Mouse (Mus musculus): ENCODE results near the gene Xpo4. TPM values are rescaled to one million over a fixed set of nuclear protein-coding genes. Genes with fewer than 3 reads are reported as not detected.
"Not testable (repeated sequence)": the region's sequence is repeated elsewhere in the genome, so short reads cannot be mapped to it uniquely, and the experiment has no call there.

Xpo4 gene
- polyA plus RNA-seq, 1 experiment from 2014 or later, result 19.2 TPM

DNA sequence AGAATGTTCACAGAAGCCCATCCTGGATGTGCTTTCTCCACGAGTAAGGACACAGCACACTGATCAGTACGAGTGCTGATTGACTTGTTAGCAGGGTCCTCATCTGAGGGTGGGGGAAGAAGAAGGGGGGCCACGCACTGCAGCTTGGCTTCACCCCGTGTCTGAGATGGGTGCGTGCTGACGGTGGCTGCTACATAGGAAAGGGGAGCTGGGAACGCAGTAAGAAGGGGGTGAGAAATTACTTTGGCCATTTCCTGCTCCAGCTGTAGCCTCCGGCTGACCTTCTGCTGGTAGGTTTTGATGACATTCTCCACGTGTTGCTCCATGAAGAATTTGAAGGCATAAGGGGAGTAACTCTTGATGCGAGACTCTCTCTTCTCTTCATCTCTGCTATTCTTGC lies 33.8 kb upstream of the Xpo4 start:
- H3K9ac ChIP-seq, result no peak overlapping the region
- peaks cover 82% of the 10 kb centered on the region for H3K36me3 ChIP-seq
- WGBS, result 84% methylated on average over 10 of the region's 10 CpGs
- H3K9me3 ChIP-seq (replicated peaks), result no peaks in the 10 kb centered on the region; the same call in 1 of the 2 replicates
- H3K27ac ChIP-seq (ENCODE audit: poor library complexity, severe bottlenecking), result no peak overlapping the region
- no peaks in the 10 kb centered on the region for H3K4me1 ChIP-seq (replicated peaks)
- H3K27me3 ChIP-seq (replicated peaks), result no peaks in the 10 kb centered on the region
- no peak for ATAC-seq (ENCODE audit: insufficient number of reproducible peaks, low FRiP score)
- no peak overlapping the region for H3K4me2 ChIP-seq
- H3K4me3 ChIP-seq, result no peak overlapping the region

DNA sequence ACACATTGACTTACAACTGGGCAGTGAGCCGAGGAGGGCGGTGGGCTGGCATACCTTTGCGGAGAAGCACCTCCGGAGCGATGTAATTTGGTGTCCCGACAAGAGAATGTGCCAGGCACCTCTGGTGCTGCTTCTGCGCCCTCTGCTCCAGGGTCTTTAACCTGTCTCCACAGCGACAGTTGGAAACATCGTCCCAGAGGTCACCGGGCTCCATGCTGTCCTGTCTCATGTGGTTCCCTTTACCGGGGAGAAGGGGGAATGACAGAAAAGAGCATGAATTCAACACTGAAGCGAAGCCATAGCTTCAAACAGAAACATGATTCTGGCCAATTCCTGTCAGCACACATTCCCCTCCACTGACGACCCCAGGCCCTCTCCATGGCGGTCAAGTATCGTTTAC lies 30.8 kb upstream of the Xpo4 start:
- no peak for ATAC-seq (ENCODE audit: insufficient number of reproducible peaks, low FRiP score)
- Histone ChIP-seq H3K4me2 (no peak overlapping the region), H3K4me3 (no peak overlapping the region), H3K9me3 (replicated peaks) (no peaks in the 10 kb centered on the region; the same call in 1 of the 2 replicates), H3K36me3 (peaks cover 82% of the 10 kb centered on the region), H3K27me3 (replicated peaks) (no peaks in the 10 kb centered on the region), H3K27ac (ENCODE audit: poor library complexity, severe bottlenecking) (no peak overlapping the region), H3K4me1 (replicated peaks) (no peaks in the 10 kb centered on the region), H3K9ac (no peak overlapping the region)
- 93% methylated on average over 15 of the region's 15 CpGs for WGBS

DNA sequence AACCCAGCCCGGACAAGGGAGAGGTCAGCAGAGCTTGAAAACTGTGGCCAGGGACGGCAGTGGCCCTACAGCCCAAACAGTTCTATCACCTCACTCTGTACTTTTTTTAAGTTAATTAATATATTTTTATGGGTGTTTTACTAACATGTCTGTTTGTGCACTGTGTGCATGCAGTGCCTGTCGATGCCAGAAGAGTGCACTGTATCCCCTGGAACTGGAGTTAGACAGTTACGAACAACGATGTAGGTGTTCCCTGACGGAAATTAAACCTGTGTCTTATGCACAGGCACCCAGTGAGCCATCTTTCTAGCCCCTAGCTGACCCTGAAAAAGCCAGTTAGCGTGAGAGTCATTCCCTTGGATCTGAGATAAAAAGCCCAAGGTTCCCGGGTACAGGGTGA lies 30.3 kb upstream of the Xpo4 start:
- Histone ChIP-seq H3K27ac (ENCODE audit: poor library complexity, severe bottlenecking) (no peak overlapping the region), H3K9ac (no peak overlapping the region), H3K36me3 (peaks cover 86% of the 10 kb centered on the region), H3K9me3 (replicated peaks) (no peaks in the 10 kb centered on the region; the same call in 1 of the 2 replicates), H3K4me2 (no peak overlapping the region), H3K27me3 (replicated peaks) (no peaks in the 10 kb centered on the region), H3K4me1 (replicated peaks) (no peaks in the 10 kb centered on the region), H3K4me3 (no peak overlapping the region)
- WGBS, result 88% methylated on average over 8 of the region's 8 CpGs
- no peak for ATAC-seq (ENCODE audit: insufficient number of reproducible peaks, low FRiP score)

DNA sequence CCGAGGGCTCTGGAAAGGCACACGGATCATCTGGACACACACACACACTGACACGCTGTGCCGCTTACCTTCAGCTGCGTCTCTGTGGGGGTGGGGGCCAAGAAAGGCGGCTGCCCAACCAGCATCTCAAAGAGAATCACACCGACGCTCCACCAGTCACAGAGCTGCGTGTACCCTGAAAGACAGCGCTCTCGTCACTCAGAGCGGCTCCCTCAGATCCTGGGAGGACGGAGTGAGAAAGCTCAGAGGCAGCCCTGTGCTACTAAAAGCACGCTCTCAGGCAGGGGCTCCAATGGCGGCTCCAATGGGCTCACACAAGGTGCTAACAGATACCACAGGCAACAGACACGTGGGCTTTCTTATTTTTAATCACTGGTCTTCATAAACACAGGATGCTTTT lies 29.0 kb upstream of the Xpo4 start:
- Histone ChIP-seq H3K9ac (no peak overlapping the region), H3K9me3 (replicated peaks) (no peaks in the 10 kb centered on the region; the same call in 1 of the 2 replicates), H3K4me1 (replicated peaks) (no peaks in the 10 kb centered on the region), H3K4me3 (no peak overlapping the region), H3K36me3 (peaks cover 80% of the 10 kb centered on the region), H3K27me3 (replicated peaks) (no peaks in the 10 kb centered on the region), H3K4me2 (no peak overlapping the region), H3K27ac (ENCODE audit: poor library complexity, severe bottlenecking) (no peak overlapping the region)
- WGBS, result 82% methylated on average over 16 of the region's 16 CpGs
- no peak for ATAC-seq (ENCODE audit: insufficient number of reproducible peaks, low FRiP score)

DNA sequence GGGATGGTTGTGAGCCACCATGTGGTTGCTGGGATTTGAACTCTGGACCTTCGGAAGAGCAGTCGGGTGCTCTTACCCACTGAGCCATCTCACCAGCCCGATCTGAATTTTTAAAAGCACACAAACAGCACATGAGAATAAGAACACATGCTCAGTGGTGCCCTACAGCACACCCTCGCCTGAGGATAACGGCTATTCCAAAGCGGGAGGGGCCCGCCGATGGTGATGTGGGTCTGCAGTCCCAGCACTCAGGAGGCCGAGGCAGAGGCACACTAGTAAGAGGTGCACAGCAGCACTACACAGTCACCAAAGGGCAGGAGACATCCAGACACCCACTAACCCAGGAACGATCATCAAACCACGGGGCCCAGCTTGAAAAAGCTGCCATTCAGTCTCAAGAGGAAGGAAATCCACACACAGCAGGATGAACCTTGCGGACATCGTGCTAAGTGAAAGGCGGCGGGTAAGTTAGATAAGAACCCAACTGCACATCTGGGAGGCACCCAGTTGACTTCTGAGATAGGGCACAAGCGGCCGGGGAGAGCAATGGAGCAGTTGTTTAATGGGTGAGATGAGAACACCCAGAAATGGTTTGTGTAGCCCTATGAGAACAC lies 27.4 kb upstream of the Xpo4 start:
- Histone ChIP-seq H3K4me2 (no peak overlapping the region), H3K27me3 (replicated peaks) (no peaks in the 10 kb centered on the region), H3K9ac (no peak overlapping the region), H3K9me3 (replicated peaks) (no peaks in the 10 kb centered on the region; the same call in 1 of the 2 replicates), H3K36me3 (peaks cover 81% of the 10 kb centered on the region), H3K4me1 (replicated peaks) (no peaks in the 10 kb centered on the region), H3K27ac (ENCODE audit: poor library complexity, severe bottlenecking) (no peak overlapping the region), H3K4me3 (no peak overlapping the region)
- WGBS, result 80% methylated on average over 17 of the region's 17 CpGs
- ATAC-seq (ENCODE audit: insufficient number of reproducible peaks, low FRiP score), result no peak

DNA sequence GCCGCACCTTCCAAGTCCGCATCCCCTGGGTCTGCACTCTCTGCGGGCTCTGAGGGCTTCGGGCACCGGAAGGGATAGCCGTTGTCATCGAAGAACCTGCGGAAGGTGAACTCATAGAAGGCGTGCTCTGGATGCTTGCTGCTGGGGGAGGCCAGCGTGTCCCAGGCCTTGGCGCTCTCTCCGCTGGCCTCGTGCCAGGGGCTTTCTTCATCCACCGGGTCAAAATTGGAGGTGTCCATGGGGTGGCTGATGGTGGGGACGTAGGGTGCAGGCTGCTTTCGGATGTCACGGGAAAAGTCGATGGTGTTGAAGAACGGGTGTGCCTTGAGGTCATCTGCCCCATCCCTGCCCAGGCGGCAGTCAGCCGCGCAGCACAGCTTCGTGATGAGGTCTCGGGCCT lies 26.1 kb upstream of the Xpo4 start:
- H3K36me3 ChIP-seq, result peaks cover 70% of the 10 kb centered on the region
- H3K4me2 ChIP-seq, result no peak overlapping the region
- 94% methylated on average over 24 of the region's 24 CpGs for WGBS
- no peak for ATAC-seq (ENCODE audit: insufficient number of reproducible peaks, low FRiP score)
- H3K27me3 ChIP-seq (replicated peaks), result no peaks in the 10 kb centered on the region
- no peaks in the 10 kb centered on the region for H3K9me3 ChIP-seq (replicated peaks)
- H3K9ac ChIP-seq, result no peak overlapping the region
- no peaks in the 10 kb centered on the region for H3K4me1 ChIP-seq (replicated peaks)
- H3K4me3 ChIP-seq, result no peak overlapping the region
- no peak overlapping the region for H3K27ac ChIP-seq (ENCODE audit: poor library complexity, severe bottlenecking)

DNA sequence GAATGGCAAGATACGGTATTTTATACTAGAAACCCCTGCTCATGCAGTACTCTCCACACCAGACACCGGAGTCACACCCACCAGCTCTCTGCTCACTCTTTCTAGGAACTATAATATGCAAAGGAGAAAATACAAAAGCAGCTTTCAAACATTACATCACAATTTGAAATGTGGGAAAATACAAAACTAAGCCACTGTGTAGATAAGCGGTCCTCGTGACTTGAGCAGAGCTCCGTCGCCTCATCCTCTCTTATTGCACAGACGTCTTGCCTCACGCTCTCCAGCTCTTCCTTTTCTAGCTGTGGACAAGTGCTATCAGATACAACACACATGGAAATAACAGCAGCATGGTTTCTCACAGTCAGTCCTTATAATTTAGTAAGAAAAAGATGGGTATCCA lies 25.5 kb upstream of the Xpo4 start:
- Histone ChIP-seq H3K4me1 (replicated peaks) (no peaks in the 10 kb centered on the region), H3K9ac (no peak overlapping the region)
- WGBS, result 75% methylated on average over 8 of the region's 8 CpGs

DNA sequence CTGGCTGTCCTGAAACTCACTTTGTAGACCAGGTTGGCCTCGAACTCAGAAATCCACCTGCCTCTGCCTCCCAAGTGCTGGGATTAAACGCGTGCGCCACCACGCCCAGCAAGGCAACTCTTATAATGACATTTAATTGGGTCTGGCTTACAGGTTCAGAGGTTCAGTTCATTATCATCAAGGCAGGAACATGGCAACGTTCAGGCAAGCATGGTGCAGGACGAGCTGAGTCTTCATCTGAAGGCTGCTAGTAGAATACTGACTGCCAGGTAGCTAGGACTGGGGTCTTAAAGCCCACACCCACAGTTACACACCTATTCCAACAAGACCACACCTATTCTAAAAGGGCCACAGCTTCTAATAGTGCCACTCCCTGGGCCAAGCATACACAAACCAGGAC lies 22.8 kb upstream of the Xpo4 start:
- ATAC-seq (ENCODE audit: insufficient number of reproducible peaks, low FRiP score); H3K4me2 ChIP-seq; H3K27ac ChIP-seq (ENCODE audit: poor library complexity, severe bottlenecking); H3K27me3 ChIP-seq (replicated peaks); H3K4me1 ChIP-seq (replicated peaks); H3K9ac ChIP-seq; H3K4me3 ChIP-seq; H3K9me3 ChIP-seq (replicated peaks): not testable (repeated sequence)
- H3K36me3 ChIP-seq, result peaks cover 40% of the 10 kb centered on the region
- 91% methylated on average over 7 of the region's 7 CpGs for WGBS

More for the DNA sequence above, 25.5 kb upstream of the Xpo4 start:
- H3K4me3 ChIP-seq, result no peak overlapping the region
- no peaks in the 10 kb centered on the region for H3K9me3 ChIP-seq (replicated peaks)
- no peaks in the 10 kb centered on the region for H3K27me3 ChIP-seq (replicated peaks)
- no peak overlapping the region for H3K4me2 ChIP-seq
- H3K36me3 ChIP-seq, result peaks cover 63% of the 10 kb centered on the region
- H3K27ac ChIP-seq (ENCODE audit: poor library complexity, severe bottlenecking), result no peak overlapping the region
- ATAC-seq (ENCODE audit: insufficient number of reproducible peaks, low FRiP score), result no peak

DNA sequence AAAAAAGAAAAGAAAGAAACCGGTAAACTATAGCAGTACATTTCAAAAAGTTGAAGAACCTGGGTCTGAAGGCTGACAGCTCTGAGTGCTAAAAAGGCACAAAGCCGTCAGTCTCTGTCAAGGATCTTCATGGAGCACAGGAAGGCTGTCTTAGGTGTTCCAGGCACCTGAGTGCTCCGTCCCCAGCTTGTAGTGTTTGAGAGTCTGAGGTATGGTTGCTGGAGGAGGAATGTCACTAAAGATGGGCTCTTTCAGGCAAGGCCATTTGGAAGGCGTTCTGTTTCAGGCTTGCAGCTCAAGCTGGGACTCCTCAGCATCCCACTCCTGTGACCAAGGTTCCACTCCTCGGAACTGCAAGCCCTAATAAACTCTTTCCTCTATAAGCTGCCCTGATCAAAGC lies 22.2 kb upstream of the Xpo4 start:
- Histone ChIP-seq H3K9me3 (replicated peaks) (no peaks in the 10 kb centered on the region), H3K27me3 (replicated peaks) (no peaks in the 10 kb centered on the region), H3K4me2 (no peak overlapping the region), H3K4me1 (replicated peaks) (no peaks in the 10 kb centered on the region), H3K27ac (ENCODE audit: poor library complexity, severe bottlenecking) (no peak overlapping the region), H3K4me3 (no peak overlapping the region), H3K36me3 (peaks cover 35% of the 10 kb centered on the region), H3K9ac (no peak overlapping the region)
- ATAC-seq (ENCODE audit: insufficient number of reproducible peaks, low FRiP score), result no peak
- 73% methylated on average over 5 of the region's 5 CpGs for WGBS

DNA sequence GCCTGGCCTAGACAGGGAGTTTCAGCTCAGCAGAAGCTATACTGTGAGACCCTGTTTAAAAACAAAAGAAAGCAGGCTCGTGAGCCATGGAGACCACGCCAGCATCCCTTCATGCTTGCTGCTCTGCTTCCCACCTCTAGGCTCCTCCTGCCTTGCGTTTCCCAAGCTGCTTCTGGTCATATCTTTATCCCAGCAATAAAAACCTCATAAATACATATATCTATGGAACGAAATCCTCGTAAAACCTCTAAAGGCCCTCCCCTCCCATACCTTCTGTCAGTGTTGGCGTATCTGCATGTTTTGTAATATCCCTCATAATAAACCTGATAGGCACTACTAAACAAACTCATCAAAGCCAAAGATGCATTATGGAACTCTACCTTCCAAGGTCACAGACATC lies 21.4 kb upstream of the Xpo4 start:
- 88% methylated on average over 6 of the region's 6 CpGs for WGBS
- H3K4me1 ChIP-seq (replicated peaks), result no peaks in the 10 kb centered on the region

DNA sequence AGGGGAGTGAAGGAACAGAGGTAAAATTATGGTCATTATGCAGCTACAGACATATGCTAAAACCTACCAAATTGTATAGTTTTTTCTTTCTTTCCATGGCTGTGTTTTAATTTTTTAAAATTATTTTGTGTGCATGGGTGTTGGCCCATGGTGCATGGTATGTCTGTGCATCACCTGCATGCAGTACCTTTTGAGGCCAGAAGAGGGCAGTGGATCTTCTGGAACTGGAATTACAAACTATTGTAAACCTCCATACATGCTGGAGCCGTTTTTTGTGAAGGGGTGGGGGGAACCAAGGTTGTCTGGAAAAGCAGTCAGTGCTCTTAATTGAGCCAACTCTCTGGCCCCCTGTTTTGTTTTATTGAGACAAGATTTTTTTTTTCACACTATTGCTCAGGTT lies 19.3 kb upstream of the Xpo4 start:
- Histone ChIP-seq H3K36me3 (peaks cover 13% of the 10 kb centered on the region), H3K4me3 (no peak overlapping the region), H3K9ac (no peak overlapping the region), H3K27me3 (replicated peaks) (no peaks in the 10 kb centered on the region), H3K9me3 (replicated peaks) (no peaks in the 10 kb centered on the region), H3K4me1 (replicated peaks) (no peaks in the 10 kb centered on the region), H3K4me2 (no peak overlapping the region), H3K27ac (ENCODE audit: poor library complexity, severe bottlenecking) (no peak overlapping the region)
- WGBS, result 12% methylated on average over 1 of the region's 1 CpGs
- ATAC-seq (ENCODE audit: insufficient number of reproducible peaks, low FRiP score), result no peak

More for the DNA sequence above, 21.4 kb upstream of the Xpo4 start:
- no peak overlapping the region for H3K27ac ChIP-seq (ENCODE audit: poor library complexity, severe bottlenecking)
- H3K4me3 ChIP-seq, result no peak overlapping the region
- H3K27me3 ChIP-seq (replicated peaks), result no peaks in the 10 kb centered on the region
- no peak overlapping the region for H3K4me2 ChIP-seq
- ATAC-seq (ENCODE audit: insufficient number of reproducible peaks, low FRiP score), result no peak
- no peaks in the 10 kb centered on the region for H3K9me3 ChIP-seq (replicated peaks)
- no peak overlapping the region for H3K9ac ChIP-seq
- peaks cover 29% of the 10 kb centered on the region for H3K36me3 ChIP-seq

DNA sequence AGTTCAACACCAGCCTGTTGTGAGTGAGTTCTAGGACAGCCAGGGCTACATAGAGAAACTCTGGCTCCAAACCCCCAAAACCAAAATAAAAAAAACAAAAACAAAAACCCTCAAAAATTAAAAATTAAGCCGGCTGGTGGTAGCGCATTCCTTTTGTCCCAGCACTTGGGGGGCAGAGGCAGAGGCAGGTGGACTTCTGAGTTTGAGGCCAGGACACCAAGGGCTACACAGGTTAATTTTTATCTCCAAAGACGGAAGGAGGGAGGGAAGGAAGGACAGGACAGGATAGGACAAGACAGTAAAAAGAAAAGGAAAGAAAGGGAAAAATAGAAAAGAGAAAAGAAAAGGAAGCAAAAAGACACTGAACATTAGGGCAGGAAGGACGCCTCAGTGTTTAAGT lies 17.5 kb upstream of the Xpo4 start:
- H3K4me1 ChIP-seq (replicated peaks), result no peaks in the 10 kb centered on the region
- no peaks in the 10 kb centered on the region for H3K36me3 ChIP-seq
- no peaks in the 10 kb centered on the region for H3K27me3 ChIP-seq (replicated peaks)
- H3K9me3 ChIP-seq (replicated peaks), result no peaks in the 10 kb centered on the region
- H3K9ac ChIP-seq, result no peak overlapping the region
- H3K4me2 ChIP-seq, result no peak overlapping the region
- no peak for ATAC-seq (ENCODE audit: insufficient number of reproducible peaks, low FRiP score)
- no peak overlapping the region for H3K27ac ChIP-seq (ENCODE audit: poor library complexity, severe bottlenecking)
- no peak overlapping the region for H3K4me3 ChIP-seq
- 77% methylated on average over 4 of the region's 4 CpGs for WGBS
